Mouse (Mus musculus) frontal cortex, postnatal 10 days (tissue): ENCODE measurements around the gene Cacng6.
"Not testable (repeated sequence)": the region's sequence is repeated elsewhere in the genome, so short reads cannot be mapped to it uniquely, and the experiment has no call there.

Source experiments
- DNase-seq, 2 experiments: peaks; one replicate each; pipeline ENCODE4 v3.0.0; 2022; ENCODE audit warnings: low spot score in 2 of 2, mixed read lengths in 1 of 2

Cacng6 gene

DNA sequence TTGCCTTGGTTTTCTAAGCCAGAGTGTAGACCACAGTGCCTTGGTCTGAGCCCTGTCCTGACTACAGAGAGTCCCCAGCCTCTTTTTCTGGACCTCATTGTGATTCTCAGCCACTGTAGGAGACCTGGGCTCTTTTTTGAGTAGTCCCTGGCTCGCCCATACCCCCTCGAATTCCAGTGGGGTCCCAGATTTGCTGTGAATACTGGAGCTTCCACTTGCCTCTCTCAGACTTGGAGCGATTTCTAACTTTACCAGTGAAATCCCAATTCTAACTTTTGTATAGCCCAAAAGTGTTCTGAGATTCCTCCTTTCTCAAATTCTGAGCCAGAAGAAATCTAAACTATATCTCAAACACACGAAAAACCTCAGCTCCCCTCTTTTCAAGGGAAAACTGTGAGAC is at the start of gene Cacng6:
Cacng6 (plus strand) TSS at position 301 of the 400 bp plus-strand sequence.
- no peak for DNase-seq

DNA sequence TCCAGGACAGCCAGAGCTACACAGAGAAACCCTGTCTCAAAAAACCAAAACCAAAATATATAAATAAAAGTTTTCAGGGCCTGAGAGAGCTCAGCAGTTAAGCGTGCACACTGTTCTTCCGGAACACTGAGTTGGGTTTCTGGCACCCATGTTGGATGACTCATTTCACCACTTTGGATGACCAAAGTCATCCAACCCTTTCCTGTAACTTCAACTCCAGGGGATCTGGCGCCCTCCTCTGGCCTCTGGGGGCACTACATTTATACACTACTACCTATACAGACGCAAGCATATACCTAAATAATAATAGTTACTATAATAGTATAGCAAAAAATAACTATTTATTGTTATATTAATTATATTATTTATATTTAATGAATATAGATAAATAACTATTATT is 47.2 kb upstream of the Cacng6 start:
- DNase-seq, result no peak

DNA sequence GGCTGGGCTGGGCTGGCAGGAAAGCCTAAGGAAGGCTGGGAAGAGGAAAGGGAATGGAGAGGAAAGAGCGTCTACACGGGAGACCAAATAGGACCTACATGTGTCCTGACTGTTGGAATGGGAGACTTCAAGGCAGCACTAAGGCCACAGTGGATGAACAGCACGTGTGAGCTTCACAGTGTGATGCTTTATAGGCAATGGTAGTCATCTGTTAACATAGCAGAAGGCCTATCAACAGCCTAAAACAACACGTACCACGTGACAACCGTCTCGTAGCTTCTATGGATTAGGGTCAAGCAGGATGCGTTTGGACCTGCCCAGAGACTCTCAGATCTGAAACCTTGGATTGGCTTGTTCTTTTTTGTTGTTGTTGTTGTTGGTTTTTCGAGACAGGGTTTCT is 41.9 kb upstream of the Cacng6 start:
- no peak for DNase-seq

DNA sequence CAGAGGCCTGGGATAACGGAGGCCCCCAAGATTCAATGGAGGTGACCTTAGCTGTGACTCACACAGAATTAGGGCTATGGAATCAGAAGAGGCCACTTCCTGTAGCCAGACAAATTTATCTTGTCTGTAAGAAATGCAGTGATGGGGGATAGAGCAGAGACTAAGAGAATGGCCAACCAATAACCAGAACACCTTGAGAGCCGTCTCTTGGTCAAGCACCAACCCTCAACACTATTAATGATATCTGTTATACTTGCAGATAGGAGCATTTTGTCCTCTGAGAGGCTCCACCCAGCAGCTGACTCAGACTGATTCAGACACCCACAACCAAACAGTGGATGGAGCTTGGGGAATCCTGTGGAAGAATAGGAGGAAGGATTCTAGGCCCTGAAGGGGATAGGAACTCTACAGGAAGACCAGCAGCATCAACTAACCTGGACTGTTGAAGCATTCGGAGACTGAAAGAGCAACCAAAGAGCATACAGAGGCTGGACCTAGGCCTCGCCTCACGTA is 39.1 kb upstream of the Cacng6 start:
- no peak for DNase-seq

DNA sequence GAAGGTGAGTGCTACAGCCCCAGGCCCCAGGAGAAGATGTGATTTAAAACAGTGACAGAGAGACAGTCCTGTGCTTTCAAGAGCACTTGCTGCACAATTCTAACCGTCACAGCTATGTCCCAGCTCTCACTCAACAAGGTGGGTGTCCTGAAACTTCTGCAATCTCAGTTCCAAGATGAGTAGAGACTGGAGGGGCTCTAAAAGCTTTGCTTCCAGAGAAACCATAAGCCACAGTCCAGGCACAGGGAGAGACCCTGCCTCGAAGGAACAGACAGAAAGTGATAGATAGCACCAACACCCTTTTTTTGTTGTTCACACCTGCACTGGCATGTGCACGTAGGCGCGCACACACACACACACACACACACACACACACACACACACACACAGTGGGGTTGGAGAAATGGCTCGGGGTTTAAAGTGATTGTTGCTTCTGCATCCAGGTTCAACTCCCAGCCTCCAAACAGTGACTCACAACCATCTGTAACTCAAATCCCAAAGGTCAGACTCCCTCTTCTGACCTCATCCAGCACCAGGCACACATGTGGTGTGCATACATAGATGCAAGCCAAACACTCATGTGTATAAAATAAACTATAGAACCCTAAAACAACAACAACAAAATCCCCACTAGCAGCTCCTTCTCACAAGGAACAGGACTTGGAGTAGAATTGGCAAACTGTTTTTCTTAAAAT is 37.8 kb upstream of the Cacng6 start:
- no peak for DNase-seq

DNA sequence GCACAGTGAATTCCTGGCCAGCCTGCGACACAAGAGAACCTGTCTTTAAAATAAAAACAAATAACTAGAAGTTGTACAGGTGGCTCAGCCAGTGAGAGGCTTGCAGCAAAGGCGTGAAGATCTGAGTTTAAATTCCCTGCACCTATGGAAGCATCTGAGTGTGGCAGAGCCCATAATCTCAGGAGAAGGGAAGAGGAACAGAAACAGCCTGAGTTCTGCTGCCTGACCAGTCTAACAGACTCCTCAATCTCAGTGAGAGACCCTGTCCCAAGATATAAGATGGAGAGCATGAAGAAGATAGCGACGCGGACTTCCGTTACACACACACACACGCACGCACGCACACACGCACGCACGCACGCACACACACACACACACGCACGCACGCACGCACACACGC is 36.2 kb upstream of the Cacng6 start:
- no peak for DNase-seq

DNA sequence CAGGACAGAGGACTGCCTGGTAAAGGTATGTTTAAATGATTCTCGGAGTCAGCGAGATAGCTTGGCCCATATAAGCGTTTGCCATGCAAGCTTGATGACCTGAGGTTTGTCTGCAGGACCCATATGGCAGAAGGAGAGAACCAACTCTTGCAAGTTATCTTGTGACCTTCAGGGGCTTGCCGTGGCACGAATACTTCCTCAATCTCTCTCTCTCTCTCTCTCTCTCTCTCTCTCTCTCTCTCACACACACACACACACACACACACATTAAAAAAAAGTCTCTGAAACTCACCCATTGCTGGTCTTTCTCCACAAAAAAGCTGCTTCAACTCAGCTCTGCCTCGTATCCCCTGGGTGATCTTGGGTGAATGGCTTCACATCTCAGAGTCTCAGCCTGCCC is 35.1 kb upstream of the Cacng6 start:
- DNase-seq, result no peak

DNA sequence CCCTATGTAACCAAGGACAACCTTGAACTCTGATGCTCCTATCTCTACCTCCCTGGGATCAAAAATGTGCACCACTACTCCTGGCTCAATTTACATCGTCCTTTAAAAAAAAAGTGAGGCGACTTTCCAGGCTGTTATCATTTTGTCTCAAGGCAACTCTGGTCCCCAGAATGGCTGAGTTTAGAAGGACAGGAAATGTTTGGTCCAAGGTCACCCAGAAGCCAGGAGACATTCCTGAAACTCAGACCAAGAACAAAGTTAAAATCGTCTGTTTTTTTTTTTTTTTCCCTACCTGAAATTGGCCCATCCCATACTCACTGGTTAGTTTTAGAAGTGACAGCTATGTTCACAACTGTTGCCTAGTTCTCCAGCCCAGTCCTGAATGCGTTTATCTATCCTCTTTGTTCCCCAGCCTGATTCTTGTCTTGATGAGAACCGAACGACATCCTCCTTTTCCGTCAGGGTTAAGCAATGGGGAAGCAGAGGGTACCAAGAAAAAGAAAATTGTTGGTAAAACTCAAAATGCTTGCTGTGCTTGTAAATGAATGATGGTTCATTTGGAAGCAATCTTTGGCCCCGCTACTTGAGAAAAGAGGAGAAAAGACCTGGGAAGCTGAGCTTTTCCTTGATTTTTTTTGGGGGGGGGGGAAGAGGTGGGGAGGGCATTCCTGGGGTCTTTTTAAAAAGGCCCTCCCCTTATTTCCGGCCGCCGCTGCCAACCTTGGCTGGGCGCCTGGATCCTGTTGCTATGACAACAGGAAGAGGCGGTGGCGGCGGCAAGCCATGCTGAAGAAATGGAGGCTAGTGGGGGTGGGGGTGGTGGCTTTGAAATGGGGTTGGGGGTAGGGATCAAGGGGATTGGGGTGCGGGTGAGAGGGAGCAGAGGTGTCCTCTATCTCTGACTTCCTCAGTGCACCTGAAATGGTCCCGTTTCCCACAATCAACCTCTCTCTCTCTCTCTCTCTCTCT is 34.3 kb upstream of the Cacng6 start:
- peak; percentile 66 to 84 for DNase-seq

DNA sequence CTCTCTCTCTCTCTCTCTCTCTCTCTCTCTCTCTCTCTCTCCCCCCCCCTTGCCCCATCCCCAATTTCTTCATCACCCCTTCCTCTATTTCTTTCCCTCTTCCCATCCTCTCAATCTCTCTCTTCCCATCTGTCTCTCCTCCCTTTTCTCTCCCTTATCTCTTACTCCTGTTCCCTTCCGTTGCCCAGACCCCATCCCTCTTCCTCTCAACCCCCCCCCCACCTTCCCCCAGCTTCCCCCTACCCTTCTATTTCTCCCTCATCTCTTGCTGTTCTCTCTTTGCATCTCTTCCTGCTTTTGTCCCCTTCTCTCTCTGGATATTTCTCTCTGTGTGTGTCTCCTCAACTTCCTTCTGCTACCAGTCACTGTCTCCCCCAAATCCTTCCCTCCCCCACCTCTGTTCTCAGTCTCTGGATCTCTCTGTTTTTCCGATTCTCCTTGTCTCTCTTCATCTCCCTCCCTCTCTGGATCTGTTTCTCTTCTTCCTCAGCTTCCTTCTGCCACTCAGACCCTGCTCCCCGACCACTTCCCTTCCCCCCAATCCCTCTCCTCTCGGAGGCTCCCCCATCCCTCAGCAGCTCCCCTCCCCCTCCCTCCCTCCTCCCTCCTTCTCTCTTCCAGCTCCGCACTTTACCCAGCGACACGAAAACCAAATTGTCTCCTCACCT is 33.4 kb upstream of the Cacng6 start, which contains the start of gene Cacng8:
Cacng8 (plus strand) TSS at position 271 of the 668 bp plus-strand sequence.
- DNase-seq, result no peak

DNA sequence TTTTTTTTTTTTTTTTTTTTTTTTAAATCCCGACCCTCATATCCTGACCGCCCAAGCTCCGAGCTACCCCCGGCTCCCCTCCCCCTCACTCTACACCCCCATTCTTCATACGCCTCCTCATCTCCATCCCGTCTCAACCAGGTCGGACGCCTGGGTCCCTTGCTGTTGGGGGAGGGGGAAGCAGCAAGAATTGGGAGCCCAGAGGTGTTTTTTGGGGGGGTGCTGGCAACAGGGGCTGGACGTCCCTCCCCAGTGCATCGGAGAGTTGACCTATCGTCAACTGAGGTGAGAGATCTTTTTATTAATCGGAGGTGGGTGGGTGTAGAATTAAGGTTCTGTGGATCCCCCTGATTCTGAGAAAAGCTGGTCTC is 32.9 kb upstream of the Cacng6 start:
- DNase-seq, result no peak

DNA sequence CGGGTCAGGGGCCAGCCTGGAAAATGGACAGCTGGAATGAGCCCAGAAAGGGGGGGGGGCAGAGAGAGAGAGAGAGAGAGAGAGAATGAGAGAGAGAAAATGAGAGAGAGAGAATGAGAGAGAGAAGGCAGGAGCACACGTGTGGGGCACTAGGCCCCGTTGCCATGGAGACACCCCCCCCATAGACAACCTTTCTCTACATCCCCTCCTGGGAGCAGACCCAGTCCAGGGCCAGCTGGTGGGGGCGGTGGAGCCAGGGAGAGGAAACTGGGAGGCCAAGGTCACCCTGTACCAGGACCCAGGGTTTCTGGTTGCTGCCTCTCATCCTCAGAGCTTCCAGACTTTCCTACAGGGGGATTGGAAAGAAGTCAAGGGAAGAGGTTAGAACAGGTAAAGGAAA is 32.2 kb upstream of the Cacng6 start:
- peak; percentile 45 to 49 for DNase-seq

DNA sequence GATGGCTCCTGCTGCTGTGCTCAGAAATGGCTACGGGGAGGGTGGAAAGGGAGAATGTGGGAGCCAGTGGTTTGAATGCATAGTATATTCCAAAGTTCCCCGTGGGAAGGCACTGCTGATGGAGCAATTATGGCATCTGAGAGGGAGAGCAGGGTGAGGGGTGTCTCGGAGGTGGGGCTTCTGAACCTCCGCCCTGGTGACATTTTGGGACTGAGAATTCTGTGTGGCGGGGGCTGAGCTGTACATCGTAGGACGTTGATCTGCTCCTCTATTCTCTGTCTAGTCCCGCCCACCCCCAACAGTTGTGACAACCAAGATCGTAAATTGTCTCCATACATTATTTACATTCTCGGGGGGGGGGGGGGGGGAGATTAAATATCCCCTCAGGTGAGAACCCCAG is 26.6 kb upstream of the Cacng6 start:
- DNase-seq, result no peak

DNA sequence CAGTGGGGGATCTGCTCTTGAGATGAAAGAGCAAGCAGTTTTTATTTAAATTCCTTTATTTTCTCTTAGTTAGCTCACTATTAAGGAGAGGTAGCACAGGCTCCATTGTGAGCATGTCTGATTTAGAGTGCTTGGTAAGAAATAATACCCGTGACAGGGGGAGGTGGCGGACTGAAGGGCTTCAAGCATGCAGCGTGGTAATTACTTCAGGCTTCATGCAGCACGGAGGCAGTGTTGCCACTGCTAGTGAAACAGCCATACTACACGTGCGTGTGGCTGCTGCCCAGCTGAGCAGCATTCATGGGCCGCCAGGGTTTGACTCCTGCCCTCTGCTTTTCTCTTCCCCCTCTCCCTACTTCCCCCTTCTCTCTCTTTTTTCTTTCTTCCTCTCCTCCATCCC is 26.2 kb upstream of the Cacng6 start:
- DNase-seq, result no peak

DNA sequence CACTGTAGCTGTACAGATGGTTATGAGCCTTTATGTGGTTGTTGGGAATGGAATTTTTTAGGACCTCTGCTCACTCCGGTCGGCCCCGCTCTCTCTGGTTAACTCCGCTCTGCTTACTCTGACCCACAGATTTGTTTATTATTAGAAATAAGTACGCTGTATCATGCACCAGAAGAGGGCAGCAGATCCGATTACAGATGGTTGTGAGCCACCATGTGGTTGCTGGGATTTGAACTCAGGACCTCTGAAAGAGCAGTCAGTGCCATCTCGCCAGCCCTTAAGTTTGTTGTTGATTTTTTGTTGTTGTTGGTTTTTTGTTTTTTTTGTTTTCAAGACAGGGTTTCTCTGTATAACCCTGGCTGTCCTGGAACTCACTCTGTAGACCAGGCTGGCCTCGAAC is 25.6 kb upstream of the Cacng6 start:
- DNase-seq, result not testable (repeated sequence)

DNA sequence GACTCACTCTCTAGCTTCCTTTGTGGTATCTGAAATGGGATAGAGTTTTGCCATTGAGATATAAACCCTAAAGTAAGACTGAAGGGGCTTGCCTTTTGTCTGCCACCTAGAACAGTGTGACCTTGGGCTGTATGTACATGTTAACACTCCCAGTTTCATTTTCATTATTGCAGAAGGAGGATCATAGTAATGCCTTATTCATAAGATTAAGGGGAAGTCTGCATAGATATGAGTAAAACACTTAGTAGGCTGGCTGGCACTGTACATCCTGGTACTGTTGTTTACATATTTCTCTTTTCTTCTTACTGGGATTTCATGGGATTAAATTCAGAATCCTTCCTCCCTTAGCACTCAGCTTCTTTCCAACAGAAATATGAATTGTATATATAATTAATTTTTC is 24.1 kb upstream of the Cacng6 start:
- DNase-seq, result no peak

DNA sequence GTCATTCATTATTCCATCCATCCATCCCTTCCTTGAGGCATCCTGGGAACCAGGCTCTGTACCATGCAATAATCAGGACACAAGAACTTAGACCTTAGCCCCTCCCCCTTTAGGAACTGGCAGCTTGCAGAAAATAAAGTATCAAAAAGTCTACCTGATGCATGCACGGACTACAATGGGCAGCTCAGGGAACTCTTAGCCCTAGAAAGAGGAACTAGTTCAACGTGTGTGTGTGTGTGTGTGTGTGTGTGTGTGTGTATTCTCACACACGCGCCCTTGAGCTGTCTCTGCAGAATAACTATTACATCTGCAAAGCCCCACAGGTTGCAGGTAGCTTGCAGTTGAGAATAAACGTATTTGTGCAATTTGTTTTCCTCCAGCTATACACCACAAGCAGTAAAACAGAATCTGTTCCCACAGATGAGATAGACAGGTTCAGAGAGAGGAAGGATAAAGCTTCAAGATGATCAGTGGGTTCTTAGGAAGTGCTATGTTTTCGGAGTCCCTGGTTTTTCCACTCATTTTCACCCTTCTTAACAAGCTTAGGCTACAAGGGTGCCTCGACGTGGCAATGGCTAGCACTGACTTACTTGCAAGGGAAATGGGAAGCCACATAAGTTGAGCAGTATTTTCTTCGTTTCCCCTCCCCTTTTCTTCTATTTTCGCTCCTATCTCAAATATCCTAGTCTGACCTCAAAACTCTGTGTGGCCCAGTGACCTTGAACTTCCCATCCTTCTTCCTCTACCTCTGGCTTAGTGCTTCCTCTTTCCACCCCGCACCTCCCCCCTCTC is 14.1 kb upstream of the Cacng6 start:
- no peak for DNase-seq

DNA sequence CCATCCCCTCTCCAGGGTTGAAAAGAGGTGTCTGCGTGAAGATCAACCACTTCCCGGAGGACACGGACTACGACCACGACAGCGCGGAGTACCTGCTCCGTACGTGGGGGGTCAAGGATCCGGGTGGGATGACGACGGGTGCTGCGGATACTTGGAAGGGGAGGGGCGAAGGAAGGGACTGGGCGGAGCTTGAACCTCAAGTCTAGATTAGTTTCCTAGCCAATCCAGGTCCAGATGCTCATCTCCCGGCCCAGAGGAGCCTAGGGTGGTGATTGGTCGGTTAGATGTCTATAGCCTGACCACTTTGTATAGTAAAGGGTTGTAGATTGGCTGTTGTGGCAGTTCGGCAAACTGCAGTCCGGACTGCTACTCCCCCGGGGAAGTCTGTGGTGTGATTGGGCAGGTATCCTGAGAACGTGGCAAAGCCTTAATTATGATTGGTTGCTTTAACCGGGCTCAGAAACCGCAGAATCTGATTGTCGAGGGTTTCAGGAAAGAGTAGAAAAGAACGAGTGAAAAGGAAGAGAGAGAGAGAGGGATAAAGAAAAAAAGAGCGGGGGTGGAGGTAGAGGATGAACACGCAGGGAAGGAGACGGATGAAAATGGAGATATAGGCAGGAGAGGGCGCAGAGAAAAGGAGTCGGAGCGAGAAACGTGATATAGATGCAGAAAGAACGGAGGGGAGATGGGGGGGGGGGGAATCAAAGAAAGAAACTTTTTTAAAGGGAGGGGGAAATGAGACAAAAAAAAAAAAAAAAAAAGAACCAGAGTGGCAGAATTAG is 12.6 kb upstream of the Cacng6 start:
- peak; percentile 64 to 71 for DNase-seq

DNA sequence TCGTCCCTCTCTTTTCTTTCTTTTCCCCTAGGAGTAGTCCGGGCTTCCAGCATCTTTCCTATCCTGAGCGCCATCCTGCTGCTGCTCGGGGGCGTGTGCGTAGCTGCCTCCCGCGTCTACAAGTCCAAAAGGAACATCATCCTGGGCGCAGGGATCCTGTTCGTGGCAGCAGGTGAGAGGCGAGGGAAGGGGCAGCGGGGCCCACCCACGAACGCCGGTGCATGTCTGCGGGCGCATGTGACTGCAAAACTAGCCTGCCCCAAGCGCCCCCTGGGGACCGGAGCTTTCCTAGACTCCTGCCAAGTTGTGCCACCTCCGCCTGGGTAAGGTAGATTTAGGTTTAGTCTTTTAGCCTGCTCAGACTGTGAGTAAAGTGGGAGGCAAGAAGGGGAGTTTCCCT is 12.0 kb upstream of the Cacng6 start:
- peak in 1 of 2 experiments; percentile 48 for DNase-seq

DNA sequence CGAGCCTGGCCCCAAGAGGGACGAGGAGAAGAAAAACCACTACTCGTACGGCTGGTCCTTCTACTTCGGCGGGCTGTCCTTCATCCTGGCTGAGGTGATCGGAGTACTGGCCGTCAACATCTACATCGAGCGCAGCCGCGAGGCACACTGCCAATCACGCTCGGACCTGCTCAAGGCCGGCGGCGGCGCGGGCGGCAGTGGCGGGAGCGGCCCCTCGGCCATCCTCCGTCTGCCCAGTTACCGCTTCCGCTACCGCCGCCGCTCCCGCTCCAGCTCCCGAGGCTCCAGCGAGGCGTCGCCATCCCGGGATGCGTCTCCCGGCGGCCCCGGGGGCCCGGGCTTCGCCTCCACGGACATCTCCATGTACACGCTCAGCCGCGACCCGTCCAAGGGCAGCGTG is 9.1 kb upstream of the Cacng6 start:
- no peak for DNase-seq

DNA sequence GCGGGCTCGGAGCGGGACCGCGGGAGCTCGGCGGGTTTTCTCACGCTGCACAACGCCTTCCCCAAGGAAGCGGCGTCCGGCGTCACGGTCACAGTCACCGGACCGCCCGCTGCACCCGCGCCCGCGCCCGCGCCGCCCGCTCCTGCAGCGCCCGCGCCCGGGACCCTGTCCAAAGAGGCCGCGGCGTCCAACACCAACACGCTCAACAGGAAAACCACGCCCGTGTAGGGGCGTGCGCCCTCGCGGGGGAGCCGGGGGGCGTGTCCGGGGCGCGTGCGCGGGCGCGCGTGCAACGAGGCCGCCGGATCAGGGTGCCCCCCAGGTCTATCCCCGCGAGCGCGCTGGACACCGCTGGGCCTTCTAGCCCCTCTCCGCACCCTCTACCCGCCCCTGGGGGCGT is 8.6 kb upstream of the Cacng6 start:
- peak in 1 of 2 experiments; percentile 47 for DNase-seq

DNA sequence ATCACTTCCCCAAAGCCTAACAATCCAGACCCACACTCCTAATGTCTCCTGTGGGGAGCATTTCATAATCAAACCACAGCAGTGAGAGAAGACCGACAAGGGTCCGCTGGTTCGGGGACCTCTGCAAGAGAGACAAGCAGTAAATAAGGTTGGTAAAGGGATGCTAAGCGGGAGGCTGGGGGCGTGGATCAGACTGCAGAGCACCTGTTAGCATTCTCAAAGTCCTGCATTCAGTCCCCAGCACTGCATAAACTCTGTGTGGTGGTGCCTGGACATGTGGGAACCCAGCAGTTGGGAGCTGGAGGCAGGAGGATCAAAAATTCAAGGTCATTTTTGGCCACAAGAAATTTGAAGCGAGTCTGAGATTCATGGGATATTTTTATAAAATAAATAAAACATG is 4.1 kb upstream of the Cacng6 start:
- no peak for DNase-seq
